Mouse (Mus musculus) left cerebral cortex, adult 2 months (tissue): ENCODE measurements around the gene Olfr724. TPM values are rescaled to one million over a fixed set of nuclear protein-coding genes. Genes with fewer than 3 reads are reported as not detected.
"Not testable (repeated sequence)": the region's sequence is repeated elsewhere in the genome, so short reads cannot be mapped to it uniquely, and the experiment has no call there.

Source experiments
- DNase-seq, 2 experiments: peaks; one replicate each; pipeline ENCODE4 v3.0.0; 2021 to 2022; ENCODE audit warnings: low spot score in 2 of 2, mixed read lengths in 1 of 2; ENCODE audit errors: extremely low spot score in 1 of 2
- H3K27ac ChIP-seq: fragments of 200-600 bp; 2 replicates; pipeline ENCODE4 v1.8.1; 2022
- H3K4me3 ChIP-seq: fragments of 200-600 bp; 2 replicates; pipeline ENCODE4 v1.8.1; 2022
- CTCF ChIP-seq: fragments of 200-600 bp; IDR thresholded peaks from 2 replicates; pipeline ENCODE4 v1.8.1; 2022; ENCODE audit warnings: antibody characterized with exemption, mild to moderate bottlenecking, moderate library complexity
- intact Hi-C: fragments of 180-260 bp; cut with DNase I; formaldehyde crosslinking; loops from one replicate; pipeline ENCODE4 v1.15.1; 2025
- long read RNA-seq, 2 experiments: library from polyadenylated mRNA; stranded (forward); transcript quantifications; one replicate each; pipeline ENCODE4 v2.0.0; 2021; ENCODE audit warnings: borderline mapping rate in 2 of 2
- total RNA-seq, 2 experiments: library from RNA; stranded (reverse); gene quantifications; 2 replicates each; pipeline ENCODE4 v1.2.3; 2021

The Olfr724 gene
- total RNA-seq: not detected
- long read RNA-seq, experiment 1: 0 reads
- long read RNA-seq, experiment 2: 0 reads

DNA sequence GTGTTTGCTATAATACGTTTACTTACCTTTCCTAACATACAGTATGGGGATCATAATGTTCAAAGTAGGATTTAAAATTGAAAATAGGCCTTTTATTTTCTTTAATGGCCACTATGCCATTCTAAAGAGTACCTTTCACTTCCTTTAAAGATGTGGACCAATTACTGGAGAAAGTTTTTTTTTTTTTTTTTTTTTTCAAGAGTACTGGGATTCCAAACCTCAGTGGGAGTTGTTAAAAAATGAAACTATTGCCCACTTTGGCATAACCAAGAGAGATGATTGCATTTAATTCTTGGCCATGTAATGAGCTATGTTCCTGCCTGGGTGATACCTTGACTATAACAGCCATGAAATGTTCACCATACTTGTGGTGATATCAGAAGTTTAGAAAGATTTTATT lies at the start of gene Olfr724:
TSS of gene Olfr724 (minus strand) at position 101 of the 400 bp plus-strand sequence.
- intact Hi-C loops, H3K4me3 ChIP-seq, H3K27ac ChIP-seq, DNase-seq: not testable (repeated sequence)

DNA sequence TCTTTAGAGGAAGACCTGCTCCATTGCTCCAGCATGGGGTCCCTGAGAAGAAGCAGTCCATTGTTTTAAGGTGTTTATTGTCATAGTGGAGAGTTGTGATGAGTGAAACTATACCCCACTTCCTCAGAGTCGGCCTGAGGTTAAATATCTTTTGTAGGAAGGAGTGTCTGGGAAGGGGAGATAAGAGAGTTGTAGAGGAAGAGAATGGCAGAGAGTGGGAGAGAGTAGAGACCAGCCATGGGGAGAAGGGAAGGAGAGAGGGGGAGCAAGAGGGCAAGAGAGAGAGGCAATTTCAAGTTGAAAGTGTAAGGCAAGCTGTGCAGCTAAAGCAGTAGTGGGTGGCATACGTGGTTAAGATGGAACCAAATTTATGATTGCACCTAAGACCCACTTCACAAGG lies 7.2 kb downstream of the Olfr724 start:
- intact Hi-C loops: no loop called here
- no peak overlapping the region for H3K4me3 ChIP-seq
- no peak for DNase-seq
- H3K27ac ChIP-seq: no peak overlapping the region
- no peak for TF ChIP-seq CTCF

DNA sequence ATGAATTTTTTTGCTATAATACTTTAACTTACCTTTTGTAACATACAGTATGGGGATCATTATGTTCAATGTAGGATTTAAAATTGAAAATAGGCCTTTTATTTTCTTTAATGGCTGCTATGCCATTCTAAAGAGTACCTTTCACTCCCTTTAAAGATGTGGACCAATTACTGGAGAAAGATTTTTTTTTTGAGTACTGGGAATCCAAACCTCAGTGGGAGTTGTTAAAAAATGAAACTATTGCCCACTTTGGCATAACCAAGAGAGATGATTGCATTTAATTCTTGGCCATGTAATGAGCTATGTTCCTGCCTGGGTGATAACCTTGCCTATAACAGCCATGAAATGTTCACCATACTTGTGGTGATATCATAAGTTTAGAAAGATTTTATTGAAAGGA lies 31.4 kb downstream of the Olfr724 start, which contains the start of gene Olfr723:
TSS of gene Olfr723 (minus strand) at position 101 of the 400 bp plus-strand sequence.
- not testable (repeated sequence) for H3K4me3 ChIP-seq, DNase-seq, H3K27ac ChIP-seq
- intact Hi-C loops: loop anchor here (2.0 kb wide), 1 partner anchor 33 kb away; no protein-coding TSS in a partner anchor

Other genes starting within 250 kb of the Olfr724 start
- 10 to 100 TPM; 23.3 to 24.9 TPM for gene Armh4, start 179.9 kb downstream of the Olfr724 start, total RNA-seq
- gene Olfr722, start 61.3 kb downstream of the Olfr724 start, total RNA-seq: not detected
- not detected for gene Olfr723, start 31.5 kb downstream of the Olfr724 start, total RNA-seq
- not detected for gene Olfr725, start 77.1 kb upstream of the Olfr724 start, total RNA-seq
- gene Olfr726, start 127.7 kb upstream of the Olfr724 start, total RNA-seq: not detected
- gene Olfr727, start 159.9 kb upstream of the Olfr724 start, total RNA-seq: not detected
- not detected for gene Olfr728, start 179.4 kb upstream of the Olfr724 start, total RNA-seq
- not detected for gene Olfr729, start 189.6 kb upstream of the Olfr724 start, total RNA-seq
- not detected for gene Olfr730, start 224.9 kb upstream of the Olfr724 start, total RNA-seq